Mouse (Mus musculus): Measurements from ENCODE around the gene Gls2.
"Not testable (repeated sequence)": the region's sequence is repeated elsewhere in the genome, so short reads cannot be mapped to it uniquely, and the experiment has no call there.

Gls2 gene

DNA sequence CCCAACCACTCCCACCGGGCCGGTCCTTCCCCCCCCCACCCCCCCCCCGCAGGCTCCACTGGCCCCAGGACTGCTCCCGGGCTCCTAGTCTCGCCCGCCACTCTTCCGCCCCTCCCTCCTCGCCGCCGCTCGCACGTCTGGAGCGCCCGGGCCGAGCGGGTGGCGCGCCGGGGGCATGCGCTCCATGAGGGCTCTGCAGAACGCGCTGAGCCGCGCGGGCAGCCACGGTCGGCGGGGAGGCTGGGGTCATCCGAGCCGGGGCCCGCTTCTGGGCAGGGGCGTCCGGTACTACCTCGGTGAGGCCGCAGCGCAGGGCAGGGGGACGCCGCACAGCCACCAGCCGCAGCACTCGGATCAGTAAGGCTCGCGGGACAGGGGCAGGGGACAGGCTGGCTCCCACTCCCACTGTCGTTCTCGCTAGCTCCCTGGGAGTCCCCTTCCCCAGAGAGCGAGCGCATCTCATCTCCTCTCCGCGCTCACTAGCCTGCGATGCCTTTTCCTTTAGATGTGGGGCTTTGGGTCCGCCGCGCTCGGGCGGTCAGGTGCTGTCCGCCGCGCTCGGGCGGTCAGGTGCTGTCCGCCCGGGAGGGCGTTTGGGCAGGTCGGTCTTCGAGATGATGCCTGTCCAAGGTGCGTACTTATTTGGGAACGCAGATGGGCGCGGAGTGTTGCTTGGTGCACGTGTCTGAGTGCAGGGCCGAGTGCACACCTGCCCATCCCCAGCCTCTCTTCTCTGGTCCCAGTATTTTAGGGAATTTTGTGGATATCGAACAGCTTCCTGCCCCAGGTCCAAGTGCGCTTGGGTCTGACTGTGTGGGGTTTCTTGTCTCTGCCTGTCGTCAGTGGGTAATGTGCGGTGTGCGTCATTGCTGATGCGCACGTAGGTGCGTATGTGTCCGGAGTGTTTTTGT lies 549 bp downstream of the Gls2 start:
- in situ Hi-C loops (cut with MboI, MseI) = no loop called here

DNA sequence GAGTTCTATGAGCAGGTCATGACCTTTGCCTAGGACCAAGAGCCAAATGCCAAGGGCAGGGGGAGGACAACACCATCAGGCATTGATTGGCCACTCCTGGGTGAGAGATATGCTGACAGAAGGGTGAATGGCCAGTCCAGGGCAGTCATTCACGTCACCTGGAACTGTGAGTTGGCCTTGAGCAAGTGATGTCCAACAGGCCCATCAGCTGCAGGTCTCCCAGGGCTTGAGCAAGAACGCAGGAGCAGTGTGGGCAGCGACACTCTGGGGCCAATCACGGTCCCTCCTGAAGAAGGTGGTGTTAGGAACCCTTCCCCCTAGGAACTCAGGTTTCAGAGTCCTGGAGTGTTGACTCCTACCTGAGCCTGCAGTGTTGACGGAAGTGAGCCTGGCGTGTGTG lies 7.6 kb downstream of the Gls2 start:
- in situ Hi-C loops (cut with MboI, MseI) = no loop called here

DNA sequence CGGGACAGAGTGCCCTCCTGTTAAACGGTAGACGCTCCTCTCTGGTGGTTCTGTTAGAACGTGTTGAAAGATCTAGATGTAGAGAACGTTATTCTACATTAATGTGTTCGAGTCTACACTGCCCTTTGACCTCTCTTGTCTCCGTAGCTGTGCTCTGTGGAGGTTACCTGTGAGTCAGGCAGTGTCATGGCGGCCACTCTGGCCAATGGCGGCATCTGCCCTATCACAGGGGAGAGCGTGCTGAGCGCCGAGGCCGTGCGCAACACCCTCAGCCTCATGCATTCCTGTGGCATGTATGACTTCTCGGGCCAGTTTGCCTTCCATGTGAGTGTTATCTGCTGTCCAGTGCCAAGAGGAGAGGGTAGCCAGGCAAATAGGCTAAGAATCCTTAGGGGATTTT lies 10.7 kb downstream of the Gls2 start:
- in situ Hi-C loops (cut with MboI, MseI) = no loop called here

DNA sequence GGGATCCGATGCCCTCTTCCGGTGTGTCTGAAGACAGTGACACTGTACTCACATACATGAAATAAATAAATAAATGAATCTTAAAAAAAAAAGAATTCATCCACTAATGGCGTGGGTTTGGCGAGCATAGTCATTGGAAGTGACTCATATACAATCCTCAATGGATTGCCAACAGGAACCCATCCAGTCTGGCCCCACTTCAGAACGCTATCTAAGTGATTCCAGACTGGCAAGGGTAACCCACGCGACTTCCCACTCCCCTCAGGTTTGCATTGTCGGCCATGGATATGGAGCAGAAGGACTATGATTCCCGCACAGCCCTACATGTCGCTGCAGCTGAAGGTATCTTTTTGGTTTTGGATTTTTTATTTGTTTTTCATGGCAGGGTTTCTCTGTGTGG lies 14.1 kb downstream of the Gls2 start:
- in situ Hi-C loops (cut with MboI, MseI) = no loop called here

DNA sequence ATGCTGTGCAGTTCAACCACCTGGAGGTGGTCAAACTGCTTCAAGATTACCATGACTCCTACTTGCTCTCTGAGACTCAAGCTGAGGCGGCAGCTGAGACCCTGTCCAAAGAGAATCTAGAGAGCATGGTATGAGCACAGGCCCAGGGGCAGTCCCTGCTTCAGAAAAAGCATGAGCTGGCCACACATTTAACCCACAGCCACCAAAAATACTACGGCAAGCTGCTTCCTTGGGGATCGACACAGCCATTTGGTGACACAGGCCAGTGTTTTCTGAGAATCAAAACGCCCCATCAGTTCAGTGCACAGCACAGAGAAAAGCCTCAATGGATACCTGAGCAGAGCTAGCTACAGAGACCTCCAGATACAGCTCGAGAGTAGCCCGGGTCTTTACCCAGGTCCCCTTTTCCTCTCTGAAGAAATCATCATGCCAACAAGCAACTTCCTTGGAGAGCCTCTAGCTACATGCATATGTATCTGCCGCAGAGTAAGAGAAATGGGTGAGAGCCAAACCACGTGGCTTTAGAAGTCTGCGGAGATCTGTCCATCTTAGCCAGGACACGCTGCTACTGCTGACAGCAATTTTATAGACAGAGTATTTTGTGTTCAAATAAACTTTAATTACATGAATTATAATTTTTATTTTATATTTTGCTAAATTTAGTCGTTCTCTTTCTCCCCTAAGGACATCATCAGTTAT lies 15.2 kb downstream of the Gls2 start:
- in situ Hi-C loops (cut with MboI, MseI) = no loop called here

DNA sequence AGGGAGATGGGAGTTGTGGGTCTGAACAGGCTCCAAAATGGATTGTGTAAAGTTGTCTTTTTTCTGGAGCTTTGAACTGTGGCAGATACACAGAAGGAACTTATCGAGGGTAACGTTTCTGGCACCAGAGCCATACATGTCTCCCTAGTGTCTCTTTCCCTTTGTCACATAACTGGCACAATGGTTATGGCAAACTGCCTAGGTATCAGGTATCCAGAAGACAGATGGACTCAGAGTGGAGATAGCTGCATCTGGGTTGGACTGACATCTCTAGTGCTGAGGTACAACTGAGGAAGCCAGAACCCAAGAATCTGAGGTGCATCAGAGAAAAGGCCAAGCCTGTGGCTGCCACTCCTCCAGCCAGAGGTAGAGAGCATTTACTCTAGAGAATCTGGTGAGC lies 15.9 kb downstream of the Gls2 start:
- in situ Hi-C loops (cut with MboI, MseI) = no loop called here

DNA sequence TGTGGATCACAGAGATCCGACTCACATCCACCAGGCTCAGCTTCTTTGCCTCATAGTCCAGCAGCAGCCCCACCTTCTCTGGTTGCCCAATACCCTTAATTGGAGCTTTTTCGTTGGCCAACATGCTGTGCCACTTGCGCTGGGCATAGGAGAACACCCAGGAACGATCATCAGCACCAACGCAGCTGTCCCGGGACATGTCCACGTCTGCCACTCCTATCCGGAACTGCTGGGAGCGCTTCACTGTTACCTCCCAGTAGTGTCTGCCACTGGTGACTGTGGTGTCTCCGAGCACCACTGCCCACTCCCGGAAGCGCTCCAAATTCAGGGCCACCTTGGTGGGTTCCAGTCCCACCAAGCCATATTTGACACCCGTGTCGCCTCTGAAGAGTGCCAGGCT lies 16.7 kb downstream of the Gls2 start:
- in situ Hi-C loops (cut with MboI, MseI) = no loop called here

DNA sequence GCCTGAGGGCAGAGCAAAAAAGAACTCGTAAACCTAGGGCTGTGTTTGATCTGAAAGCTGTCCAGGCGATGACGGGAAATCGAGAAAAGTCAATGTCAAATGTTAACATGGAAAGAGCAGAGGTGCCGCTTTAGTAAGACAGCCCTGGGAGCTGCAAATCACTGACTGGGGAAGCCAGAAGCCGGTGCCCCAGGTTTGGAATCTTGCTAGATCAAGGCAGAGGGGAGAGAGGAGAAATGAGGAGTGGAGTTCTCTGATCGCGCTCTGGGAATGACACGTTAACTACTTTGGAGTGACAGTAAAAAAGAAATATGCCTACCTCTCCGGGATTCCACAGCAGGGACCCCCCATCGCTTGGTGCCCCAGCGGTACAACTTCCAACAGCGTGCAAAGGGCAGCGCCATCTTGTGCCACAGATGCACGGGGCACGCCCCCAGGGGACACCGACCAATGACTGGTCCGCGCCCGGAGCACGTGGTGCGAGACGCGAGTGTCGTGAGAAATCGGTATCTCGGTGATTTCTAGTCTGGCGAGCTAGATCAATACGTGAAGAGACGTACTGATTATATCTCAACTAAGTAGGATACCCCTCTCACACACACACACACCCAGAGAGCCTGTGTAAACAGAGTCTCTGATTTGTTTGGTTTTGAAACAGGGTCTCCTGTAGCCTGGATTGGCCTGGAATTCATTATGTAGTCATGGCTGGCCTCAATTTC lies 17.3 kb downstream of the Gls2 start, which contains the start of gene Spryd4:
Spryd4 (minus strand) TSS at position 418 of the 719 bp plus-strand sequence.
- in situ Hi-C loops (cut with MboI, MseI) = no loop called here

DNA sequence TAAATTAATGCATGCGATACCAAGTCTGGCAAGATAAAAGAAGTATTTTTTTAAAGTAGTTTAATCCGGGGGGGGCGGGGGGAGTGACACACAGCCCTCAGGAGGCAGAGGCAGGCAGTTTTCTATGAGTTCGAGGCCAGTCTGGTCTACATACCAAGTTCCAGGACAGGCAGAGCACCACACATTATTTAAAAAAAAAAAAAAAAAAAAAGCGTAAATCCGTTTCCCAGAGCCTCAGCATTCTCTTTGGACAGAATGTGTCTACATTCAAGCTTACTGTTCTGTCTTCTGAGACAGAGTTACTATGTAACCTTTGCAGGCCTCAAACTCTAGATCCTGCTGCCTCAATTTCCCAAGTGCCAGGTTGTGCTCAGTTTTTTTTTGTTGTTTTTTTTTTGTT lies 17.9 kb downstream of the Gls2 start:
- in situ Hi-C loops (cut with MboI, MseI) = no loop called here

DNA sequence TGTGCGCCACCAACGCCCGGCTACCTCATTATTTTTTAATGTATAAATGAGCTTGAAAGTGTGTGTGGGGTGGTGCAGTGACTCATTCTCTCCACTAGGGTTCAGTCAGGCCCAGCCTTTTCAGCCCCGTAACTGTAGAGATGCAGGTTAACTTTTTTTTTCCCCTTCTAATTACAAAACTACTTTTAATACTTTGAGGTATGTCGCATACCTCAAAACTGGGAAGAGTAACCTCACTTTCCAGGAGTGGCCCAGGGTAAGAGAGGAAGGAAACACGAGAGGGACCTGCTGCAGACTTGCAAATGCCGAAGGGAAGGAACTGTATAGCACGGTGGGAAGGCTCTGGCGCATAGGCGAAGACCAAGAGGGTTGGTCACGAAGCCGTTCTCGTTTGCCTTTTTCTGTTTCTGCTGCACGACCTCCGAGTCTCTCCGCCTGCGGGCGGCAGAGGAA lies 18.6 kb downstream of the Gls2 start:
- in situ Hi-C loops (cut with MboI, MseI) = no loop called here

DNA sequence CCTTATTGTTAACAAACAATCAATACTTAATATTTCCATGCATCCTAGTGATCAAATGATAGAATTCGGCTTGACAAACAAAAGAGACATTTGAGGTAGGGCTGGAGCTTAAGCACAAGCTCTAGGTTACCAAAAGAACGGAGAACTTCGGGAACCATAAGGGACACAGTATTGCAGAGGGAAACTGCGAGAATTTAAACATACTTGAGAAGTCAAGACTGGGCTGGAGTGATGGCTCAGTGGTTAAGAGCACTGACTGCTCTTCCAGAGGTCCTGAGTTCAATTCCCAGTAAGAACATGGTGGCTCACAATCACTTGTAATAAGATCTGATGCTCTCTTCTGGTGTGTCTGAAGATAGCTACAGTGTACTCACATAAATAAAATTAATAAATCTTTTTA lies 19.9 kb downstream of the Gls2 start:
- in situ Hi-C loops (cut with MboI, MseI) = not testable (repeated sequence)

DNA sequence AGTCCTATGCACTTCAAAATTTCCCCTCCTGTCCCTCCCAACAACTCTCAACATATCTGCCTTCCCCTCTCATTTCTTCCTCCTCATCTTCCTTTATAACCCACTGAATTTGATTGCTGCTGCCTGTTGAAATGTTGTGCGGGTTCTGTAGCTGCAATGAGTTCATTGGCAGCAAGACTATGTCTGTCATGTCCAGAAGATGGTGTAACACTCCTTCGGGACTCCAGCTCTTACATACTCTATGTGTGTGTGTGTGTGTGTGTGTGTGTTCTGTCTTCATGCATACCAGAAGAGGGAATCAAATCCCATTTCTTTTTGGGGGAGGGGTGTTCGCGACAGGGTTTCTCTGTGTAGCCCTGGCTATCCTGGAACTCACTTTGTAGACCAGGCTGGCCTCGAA lies 20.7 kb downstream of the Gls2 start:
- in situ Hi-C loops (cut with MboI, MseI) = loop anchor here in 1 of 2 experiments (5.0 kb wide), 1 partner anchor 67 kb away; no protein-coding TSS in a partner anchor

DNA sequence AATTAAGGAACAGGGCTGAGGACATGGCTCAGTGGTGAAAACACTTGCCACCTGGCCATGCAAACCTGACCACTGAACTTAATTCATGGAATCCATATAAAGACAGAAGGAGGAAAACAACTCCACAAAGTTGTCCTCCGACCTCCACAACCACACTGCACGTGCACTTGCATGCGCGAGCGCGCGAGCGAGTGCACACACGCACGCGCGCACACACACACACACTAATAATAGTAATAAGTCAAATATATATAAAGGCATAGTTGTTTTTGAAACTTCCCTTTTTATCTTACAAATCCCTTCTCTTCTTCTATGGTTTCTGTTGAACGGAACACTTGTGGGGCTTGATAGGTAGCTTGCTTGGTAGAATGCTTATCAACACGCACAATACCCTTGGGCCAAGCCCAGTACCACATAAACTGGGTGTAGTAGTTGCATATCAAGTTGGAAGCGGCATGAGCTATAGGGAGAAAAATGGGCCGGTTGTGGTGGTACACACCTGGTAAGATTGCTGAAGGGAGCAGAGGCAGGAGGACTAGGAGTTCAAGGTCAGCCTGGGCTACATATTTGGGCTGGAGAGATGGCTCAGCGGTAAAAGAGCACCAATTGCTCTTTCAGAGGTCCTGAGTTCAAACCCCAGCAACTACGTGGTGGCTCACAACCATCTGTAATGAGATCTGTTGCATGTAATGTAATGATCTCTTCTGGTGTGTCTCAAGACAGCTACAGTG lies 24.3 kb downstream of the Gls2 start:
- in situ Hi-C loops (cut with MboI, MseI) = loop anchor here in 1 of 2 experiments (5.0 kb wide), 1 partner anchor 64 kb away; no protein-coding TSS in a partner anchor

DNA sequence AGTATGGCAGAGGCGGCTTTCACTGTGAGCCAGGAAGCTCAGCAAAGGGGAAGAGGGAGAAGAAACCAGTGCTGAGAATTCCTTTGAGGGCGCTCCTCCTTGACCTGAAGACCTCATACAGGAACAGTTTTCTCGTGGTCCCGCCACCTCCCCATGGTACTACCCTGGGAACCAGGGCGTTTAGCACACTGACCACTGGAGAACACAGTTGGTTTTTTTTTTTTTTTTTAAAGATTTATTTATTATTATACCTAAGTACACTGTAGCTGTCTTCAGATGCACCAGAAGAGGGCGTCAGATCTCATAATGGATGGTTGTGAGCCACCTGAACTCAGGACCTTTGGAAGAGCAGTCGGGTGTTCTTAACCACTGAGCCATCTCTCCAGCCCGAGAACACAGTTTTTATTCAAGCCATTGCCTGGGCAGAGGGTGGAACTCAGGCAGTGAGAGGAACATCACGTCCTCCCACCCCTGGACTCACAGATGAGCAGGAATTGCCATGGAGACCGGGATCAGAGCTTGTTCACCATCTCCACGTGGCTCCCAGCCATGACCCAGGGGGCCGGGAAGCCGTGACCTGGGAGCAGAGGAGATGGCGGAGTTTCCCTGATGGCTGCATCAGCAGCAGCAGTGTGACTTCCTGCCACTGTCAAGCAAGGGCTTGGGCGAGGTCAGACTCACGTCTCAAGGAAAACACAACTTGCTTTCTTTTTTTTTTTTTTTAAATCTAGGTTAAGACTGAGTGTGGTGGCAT lies 27.5 kb downstream of the Gls2 start:
- in situ Hi-C loops (cut with MboI, MseI) = no loop called here

DNA sequence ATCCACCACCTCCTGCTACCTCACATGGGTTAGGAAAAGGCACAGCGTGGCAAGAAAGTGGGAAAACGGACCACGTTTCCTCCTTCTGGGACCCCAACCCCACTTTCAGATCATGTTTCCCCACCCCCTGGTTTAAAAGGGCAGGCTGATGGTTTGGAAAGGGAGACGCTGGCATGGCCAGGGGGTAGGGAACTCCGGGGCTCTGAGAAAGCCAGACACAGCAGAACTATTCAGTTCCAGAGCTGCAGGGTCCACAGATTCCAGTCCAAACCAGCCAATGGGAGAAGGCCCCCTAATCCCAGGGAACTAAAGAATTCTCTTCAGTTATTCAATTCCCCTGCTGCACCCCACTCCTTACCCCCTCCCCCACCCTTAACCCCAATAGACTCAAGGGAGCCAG lies 30.8 kb downstream of the Gls2 start:
- in situ Hi-C loops (cut with MboI, MseI) = no loop called here

DNA sequence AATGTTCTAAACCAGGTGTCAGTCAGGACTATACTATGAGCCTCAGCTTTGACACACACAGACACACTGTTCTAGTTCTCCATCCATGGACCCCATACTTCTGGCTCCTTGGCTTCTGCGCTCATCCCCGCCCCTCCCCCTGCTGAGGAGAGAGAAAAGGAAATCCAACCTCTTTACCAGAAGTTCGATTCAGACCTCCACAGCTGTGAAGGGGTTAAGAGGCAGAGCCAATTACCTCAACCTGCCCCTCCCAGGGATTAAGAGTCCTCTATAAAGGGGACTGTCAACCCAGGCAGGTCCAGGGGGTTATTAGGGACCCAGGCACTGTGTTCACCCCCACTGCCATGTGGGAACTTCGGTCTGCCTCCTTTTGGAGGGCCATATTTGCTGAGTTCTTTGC lies 31.3 kb downstream of the Gls2 start, which contains the start of gene Mip:
Mip (plus strand) TSS at position 301 of the 400 bp plus-strand sequence.
- in situ Hi-C loops (cut with MboI, MseI) = no loop called here

DNA sequence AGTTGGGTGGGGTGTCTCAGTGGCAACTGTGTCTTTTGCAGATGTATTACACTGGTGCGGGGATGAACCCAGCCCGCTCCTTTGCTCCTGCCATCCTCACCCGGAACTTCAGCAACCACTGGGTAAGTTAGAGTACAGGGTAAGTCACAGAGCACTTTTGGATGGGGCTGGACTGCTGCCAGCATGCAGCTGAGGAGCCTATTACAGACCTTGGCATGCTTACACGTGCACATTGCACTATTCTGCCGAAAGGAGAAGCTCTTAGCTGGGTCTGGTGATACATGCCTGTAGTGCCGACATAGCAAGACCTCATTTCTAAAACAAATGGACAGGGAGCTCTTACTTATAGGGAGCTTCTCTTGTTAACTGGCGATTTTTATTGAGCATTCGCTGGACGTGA lies 33.3 kb downstream of the Gls2 start:
- in situ Hi-C loops (cut with MboI, MseI) = no loop called here

DNA sequence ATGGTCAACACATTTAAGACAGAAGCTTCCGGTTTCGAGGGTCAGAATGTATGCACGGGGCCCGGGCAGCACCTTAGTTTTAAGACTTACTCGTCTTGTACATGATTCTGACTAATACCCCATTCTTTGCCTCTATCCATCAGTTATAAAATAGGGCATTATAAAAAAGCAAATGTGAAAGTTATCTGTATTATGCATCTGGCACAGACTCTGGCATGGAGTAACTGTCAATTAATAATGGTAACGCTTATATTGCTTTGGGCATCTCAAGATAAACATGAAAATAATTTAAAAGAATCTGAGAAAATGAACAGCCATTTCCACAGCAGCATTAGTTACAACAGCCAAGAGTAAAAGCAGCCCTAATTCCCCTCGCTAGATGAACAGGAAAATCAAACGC lies 33.8 kb downstream of the Gls2 start:
- in situ Hi-C loops (cut with MboI, MseI) = no loop called here

DNA sequence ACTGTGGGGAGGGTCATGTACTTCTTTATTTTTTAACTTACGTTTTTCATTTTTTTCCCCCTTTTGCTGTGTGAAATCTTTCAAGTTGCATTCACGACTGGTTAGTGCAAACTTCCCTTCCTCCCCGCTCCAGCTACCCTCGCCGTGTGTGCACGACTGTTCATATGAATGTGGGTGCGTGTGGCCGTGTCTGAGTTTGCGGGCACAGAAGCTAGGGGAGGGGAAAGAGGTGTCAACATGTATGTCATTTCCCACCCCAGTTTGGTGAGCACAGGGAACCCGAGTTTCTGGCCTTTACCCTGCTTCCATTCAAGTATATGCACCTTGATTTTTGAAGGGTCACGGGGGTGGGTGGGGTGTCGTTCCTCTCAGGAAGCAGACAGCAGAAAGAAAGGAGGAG lies 36.3 kb downstream of the Gls2 start:
- in situ Hi-C loops (cut with MboI, MseI) = no loop called here

DNA sequence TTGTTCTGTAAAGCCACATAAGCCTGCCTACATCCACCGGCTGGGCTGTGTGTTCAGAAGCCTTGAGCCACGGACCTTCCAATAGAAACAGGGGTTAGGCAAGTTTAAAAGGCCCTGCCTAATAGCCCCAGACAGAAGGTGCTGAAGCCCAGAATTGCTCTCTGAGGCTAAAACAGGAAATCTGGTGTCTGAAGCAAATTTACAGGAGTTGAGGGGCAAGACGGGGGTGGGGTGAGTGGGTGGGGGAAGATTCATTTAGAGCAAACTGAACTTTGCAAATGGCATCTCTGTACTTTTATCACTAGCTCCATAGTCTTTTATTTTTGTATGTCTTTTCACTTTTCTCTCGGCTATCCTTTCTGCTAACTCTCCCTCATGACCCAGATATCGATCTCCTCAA lies 36.9 kb downstream of the Gls2 start:
- in situ Hi-C loops (cut with MboI, MseI) = no loop called here

Measured in T-helper 17 cell (primary cell).